Mouse (Mus musculus) retina, adult 2 months (tissue): Measurements from ENCODE around the gene Slc35d2.
"Not testable (repeated sequence)": the region's sequence is repeated elsewhere in the genome, so short reads cannot be mapped to it uniquely, and the experiment has no call there.

Source experiments
- DNase-seq: peaks from one replicate; pipeline ENCODE4 v3.0.0-alpha.2; 2012; ENCODE audit warnings: low read depth, low spot score

The Slc35d2 gene

DNA sequence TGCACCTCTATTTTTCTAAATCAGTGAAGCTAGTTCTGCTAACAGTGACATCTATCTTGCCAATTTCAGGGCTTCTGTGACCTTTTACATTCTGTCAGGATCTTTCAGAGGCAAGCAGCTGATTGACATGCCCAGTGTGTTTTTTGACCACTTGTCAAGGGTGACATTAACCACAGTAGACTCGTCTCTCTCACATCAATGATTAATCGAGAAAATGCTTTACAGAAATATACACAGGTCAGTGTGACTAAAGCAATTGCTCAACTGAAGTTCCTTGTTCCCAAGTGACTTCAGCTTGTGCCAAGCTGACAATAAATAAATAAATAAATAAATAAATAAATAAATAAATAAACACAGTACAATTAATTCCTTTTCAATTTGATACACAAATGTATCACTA is 76.9 kb downstream of the Slc35d2 start:
- not testable (repeated sequence) for DNase-seq

DNA sequence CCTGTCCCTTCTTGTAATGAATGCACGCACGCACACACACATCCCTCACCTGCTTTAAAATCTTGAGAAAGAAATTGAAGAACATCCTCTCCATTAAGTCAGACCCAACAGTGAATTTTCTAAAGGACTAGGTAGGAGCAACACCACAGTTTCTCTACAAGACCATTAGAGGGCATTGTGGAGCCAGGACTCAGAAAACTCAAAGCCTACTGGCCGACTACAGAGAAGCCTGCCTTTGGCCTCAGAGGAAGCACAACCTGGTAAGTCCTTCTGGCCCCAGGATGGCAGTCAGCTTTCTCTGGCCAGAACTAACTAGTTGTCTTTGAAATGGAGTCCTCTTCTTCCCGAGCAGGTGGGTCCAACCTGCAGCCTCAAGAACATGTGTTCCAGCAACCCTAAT is 78.3 kb downstream of the Slc35d2 start:
- no peak for DNase-seq

GRCm38 (mm10) chr13:64049535-64049934 is 79.6 kb downstream of the Slc35d2 start:
- DNase-seq, result no peak

DNA sequence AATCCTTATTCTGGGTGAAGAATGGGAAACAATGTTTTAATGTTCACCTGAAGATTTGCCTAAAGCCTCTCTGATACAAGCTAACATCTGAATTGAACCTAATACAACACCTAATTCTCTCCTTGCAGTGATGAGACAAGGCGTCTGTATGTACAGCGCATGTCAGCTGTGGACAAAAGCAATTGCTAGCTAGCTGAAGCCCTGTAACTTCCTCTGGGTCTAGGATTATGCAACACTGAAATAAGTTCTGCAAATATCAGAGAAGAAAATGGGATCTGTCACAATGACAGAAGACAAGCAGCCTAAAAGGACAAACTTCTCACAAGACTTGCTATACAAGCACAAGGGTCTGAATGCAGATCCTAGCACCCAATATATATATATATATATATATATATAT is 80.7 kb downstream of the Slc35d2 start:
- no peak for DNase-seq
